Mouse (Mus musculus) liver, postnatal 0 days (tissue): ENCODE measurements around the gene Ppib. TPM values are rescaled to one million over a fixed set of nuclear protein-coding genes. Genes with fewer than 3 reads are reported as not detected.

Experiments
- ATAC-seq: fragments of 200-750 bp; cut with Nextera tagmentation; 2 replicates; pipeline ENCODE4 v1.8.0; 2017; ENCODE audit warnings: mild to moderate bottlenecking, moderate library complexity
- DNase-seq: peaks from one replicate; pipeline ENCODE4 v3.0.0-alpha.2; 2016
- H3K27ac ChIP-seq: fragments of 300-500 bp; sonication (generic); 2 replicates; pipeline ENCODE4 v1.5.1; 2014; ENCODE audit warnings: antibody characterized with exemption, moderate library complexity, mild to moderate bottlenecking, low read depth
- H3K27me3 ChIP-seq: fragments of 300-500 bp; sonication (generic); 2 replicates; pipeline ENCODE4 v1.6.1; 2014; ENCODE audit warnings: low read length, control low read depth, mixed read lengths; ENCODE audit not compliant: insufficient read depth
- H3K36me3 ChIP-seq: fragments of 300-500 bp; sonication (generic); replicated peaks from 2 replicates; pipeline ENCODE4 v1.6.1; 2014; ENCODE audit warnings: mild to moderate bottlenecking, control low read depth, low read length, moderate library complexity, mixed read lengths; ENCODE audit not compliant: insufficient read depth
- H3K4me1 ChIP-seq: fragments of 300-500 bp; sonication (generic); 2 replicates; pipeline ENCODE4 v1.6.1; 2014; ENCODE audit warnings: antibody characterized with exemption, mild to moderate bottlenecking, control low read depth; ENCODE audit not compliant: insufficient read depth
- H3K4me2 ChIP-seq: fragments of 300-500 bp; sonication (generic); 2 replicates; pipeline ENCODE4 v1.6.1; 2014; ENCODE audit warnings: low read depth, mild to moderate bottlenecking, low read length, moderate library complexity, mixed read lengths
- H3K4me3 ChIP-seq: fragments of 300-500 bp; sonication (generic); 2 replicates; pipeline ENCODE4 v1.5.1; 2014; ENCODE audit warnings: low read depth, low read length
- H3K9ac ChIP-seq: fragments of 300-500 bp; sonication (generic); replicated peaks from 2 replicates; pipeline ENCODE4 v1.6.1; 2014; ENCODE audit warnings: mild to moderate bottlenecking, moderate library complexity
- H3K9me3 ChIP-seq: fragments of 300-500 bp; sonication (generic); 2 replicates; pipeline ENCODE4 v1.6.1; 2016; ENCODE audit warnings: mild to moderate bottlenecking, control low read depth, low read length, mixed read lengths
- CTCF ChIP-seq: sonication (generic); IDR thresholded peaks from 2 replicates; pipeline ENCODE4 v1.5.1; 2016; ENCODE audit warnings: antibody characterized with exemption, low read depth
- EP300 ChIP-seq: IDR thresholded peaks from 2 replicates; pipeline ENCODE4 v1.6.1; 2016; ENCODE audit warnings: antibody characterized with exemption, low read depth, mild to moderate bottlenecking
- WGBS: fragments of 180-500 bp; shearing (Covaris S2); extraction: QIAGEN DNeasy Blood & Tissue Kit; methylation state at CpG from one replicate; pipeline ENCODE4 v1.1.7; 2014; ENCODE audit not compliant: insufficient replicate concordance; 5-methylcytosine and 5-hydroxymethylcytosine counted together
- polyA plus RNA-seq: library from polyadenylated mRNA; unstranded; fragments of >200 nt; fragmentation: Nextera tagmentation; extraction: Ambion mirVana; gene quantifications from 2 replicates; pipeline ENCODE4 v1.2.1, GENCODE M21; 2015

The Ppib gene
- polyA plus RNA-seq, 1 experiment from 2014 or later: 376 TPM

DNA sequence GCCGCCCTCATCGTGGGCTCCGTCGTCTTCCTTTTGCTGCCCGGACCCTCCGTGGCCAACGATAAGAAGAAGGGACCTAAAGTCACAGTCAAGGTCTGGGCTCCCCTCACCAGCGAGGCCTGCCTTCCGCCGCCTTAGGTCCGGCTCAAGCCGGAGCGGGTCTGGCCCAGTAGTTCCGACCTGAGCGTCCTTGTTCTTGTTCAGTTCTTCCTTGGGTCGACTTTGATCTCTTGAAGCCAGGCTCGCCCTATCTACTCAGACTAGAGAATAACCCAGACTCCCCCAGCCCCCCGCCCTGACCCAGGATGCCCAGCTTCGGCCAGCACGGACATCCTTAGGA is 256 bp downstream of the Ppib start:
- H3K27me3 ChIP-seq: no peaks in the 10 kb centered on the region
- H3K4me3 ChIP-seq: peak overlapping the region; percentile 82
- H3K9ac ChIP-seq: peak overlapping the region; percentile 84
- ATAC-seq: peak; percentile 66
- peaks cover 26% of the 10 kb centered on the region for H3K36me3 ChIP-seq
- TF ChIP-seq EP300 (no peak), CTCF (no peak)
- WGBS: under 1% methylated on average over 19 of the region's 20 CpGs
- H3K4me2 ChIP-seq: peak overlapping the region; percentile 74
- DNase-seq: no peak
- H3K4me1 ChIP-seq: peaks cover 16% of the 10 kb centered on the region
- H3K27ac ChIP-seq: peak overlapping the region; percentile 75
- no peaks in the 10 kb centered on the region for H3K9me3 ChIP-seq

DNA sequence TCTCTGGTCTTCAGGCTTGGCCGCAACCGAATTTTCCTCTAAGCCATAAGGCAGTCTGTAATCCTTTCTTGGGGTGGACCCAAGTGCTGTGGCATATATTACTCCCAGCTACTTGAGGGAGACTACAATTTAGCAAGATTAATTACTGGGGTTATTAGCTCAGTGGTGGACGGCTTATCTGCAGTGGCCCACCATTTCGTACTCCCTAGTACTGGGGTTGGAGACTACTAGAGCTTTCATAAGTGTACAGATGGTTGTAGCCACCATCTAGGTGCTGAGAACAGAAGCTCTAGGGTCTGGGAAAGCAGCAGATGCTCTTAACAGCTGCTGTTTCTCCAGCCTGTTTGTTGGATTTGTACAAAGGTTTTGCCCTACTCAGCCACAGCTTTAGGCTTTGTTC is 964 bp downstream of the Ppib start:
- no peaks in the 10 kb centered on the region for H3K27me3 ChIP-seq
- peak overlapping the region; percentile 84 for H3K9ac ChIP-seq
- peak overlapping the region; percentile 74 for H3K4me2 ChIP-seq
- no peak for TF ChIP-seq CTCF
- no peak for TF ChIP-seq EP300
- no peak for ATAC-seq
- 24% methylated on average over 4 of the region's 4 CpGs for WGBS
- peaks cover 33% of the 10 kb centered on the region for H3K36me3 ChIP-seq
- no peaks in the 10 kb centered on the region for H3K9me3 ChIP-seq
- DNase-seq: no peak
- H3K27ac ChIP-seq: peak overlapping the region; percentile 75
- H3K4me3 ChIP-seq: peak overlapping the region; percentile 82
- peaks cover 16% of the 10 kb centered on the region for H3K4me1 ChIP-seq

DNA sequence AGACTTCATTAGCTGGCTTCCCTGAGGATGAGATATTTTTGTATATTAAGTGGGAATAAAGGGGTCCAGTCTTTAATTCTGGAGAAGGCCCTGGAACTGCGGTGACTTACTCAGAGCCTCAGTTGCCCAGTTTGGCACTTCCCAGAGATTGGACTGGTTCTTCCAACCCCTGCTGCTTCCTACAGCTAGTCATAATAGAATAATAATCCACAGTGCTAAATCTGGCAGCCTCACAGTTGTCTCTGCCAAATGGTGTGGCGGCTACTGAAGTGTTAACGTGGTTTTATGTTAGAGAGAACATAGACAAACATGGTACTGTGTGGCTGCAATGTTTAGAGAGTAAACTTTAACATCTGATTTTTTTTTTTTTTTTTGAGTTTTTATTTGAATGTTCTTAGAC is 1.6 kb downstream of the Ppib start:
- H3K4me3 ChIP-seq: peak overlapping the region; percentile 82; the same call in 1 of the 2 replicates
- ATAC-seq: no peak
- TF ChIP-seq EP300 (no peak), CTCF (no peak)
- H3K4me2 ChIP-seq: peak overlapping the region; percentile 74
- H3K36me3 ChIP-seq: peaks cover 40% of the 10 kb centered on the region
- H3K27ac ChIP-seq: no peak overlapping the region
- peaks cover 16% of the 10 kb centered on the region for H3K4me1 ChIP-seq
- DNase-seq: no peak
- no peaks in the 10 kb centered on the region for H3K9me3 ChIP-seq
- H3K27me3 ChIP-seq: no peaks in the 10 kb centered on the region
- WGBS: 77% methylated on average over 3 of the region's 3 CpGs
- peak overlapping the region; percentile 84 for H3K9ac ChIP-seq

DNA sequence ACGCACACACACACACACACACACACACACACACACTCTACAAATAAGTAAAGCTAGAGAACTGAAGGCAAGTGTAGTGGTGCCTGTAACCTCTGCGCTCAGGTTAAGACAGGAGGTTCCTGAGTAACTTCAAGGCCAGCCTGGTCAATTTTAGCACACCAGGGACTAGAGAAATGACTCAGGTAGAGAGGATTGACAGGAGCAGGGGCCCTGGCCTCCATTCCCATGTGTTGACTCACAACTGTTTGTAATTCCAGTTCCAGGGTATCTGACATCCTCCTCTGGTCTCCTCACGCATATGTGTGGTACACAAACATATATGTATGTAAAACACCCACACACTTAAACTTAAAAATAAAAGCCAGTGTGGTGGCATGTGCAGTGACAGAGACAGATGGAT is 3.4 kb downstream of the Ppib start:
- H3K4me3 ChIP-seq: no peak overlapping the region

DNA sequence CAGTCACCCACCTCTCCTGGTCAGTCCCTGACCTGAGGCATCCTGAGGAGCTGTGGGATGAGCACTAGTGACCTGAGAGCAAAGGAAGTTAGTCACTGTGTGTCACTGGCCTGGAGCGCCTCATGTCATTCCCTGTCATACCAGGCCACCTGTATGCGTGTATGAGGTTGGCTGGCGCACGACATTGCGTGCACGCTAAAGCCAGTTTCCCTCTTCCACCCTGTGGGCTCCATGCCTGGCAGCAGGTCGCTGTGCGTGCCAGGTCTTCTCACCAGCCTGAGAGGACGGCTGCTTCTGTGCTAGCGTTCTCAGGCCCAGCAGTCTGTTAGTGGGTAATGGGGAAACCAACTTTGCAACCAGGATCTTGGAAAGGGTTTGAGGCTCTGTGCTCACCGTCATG is 4.3 kb downstream of the Ppib start:
- no peak overlapping the region for H3K9ac ChIP-seq
- no peak overlapping the region for H3K27ac ChIP-seq
- H3K4me1 ChIP-seq: peaks cover 13% of the 10 kb centered on the region
- WGBS: 91% methylated on average over 11 of the region's 11 CpGs
- H3K4me3 ChIP-seq: no peak overlapping the region
- DNase-seq (no peak), ATAC-seq (no peak)
- H3K27me3 ChIP-seq: peaks cover 10% of the 10 kb centered on the region; the same call in 1 of the 2 replicates
- TF ChIP-seq CTCF (no peak), EP300 (no peak)
- H3K9me3 ChIP-seq: no peaks in the 10 kb centered on the region
- H3K4me2 ChIP-seq: no peak overlapping the region
- peaks cover 51% of the 10 kb centered on the region for H3K36me3 ChIP-seq

More for the DNA sequence above, 3.4 kb downstream of the Ppib start:
- no peak for ATAC-seq
- H3K27ac ChIP-seq: no peak overlapping the region
- peaks cover 16% of the 10 kb centered on the region for H3K4me1 ChIP-seq
- H3K27me3 ChIP-seq: peaks cover 3% of the 10 kb centered on the region; the same call in 1 of the 2 replicates
- 87% methylated on average over 3 of the region's 3 CpGs for WGBS
- DNase-seq: no peak
- H3K4me2 ChIP-seq: no peak overlapping the region
- H3K9ac ChIP-seq: no peak overlapping the region
- TF ChIP-seq CTCF (no peak), EP300 (no peak)
- H3K36me3 ChIP-seq: peaks cover 51% of the 10 kb centered on the region
- no peaks in the 10 kb centered on the region for H3K9me3 ChIP-seq

DNA sequence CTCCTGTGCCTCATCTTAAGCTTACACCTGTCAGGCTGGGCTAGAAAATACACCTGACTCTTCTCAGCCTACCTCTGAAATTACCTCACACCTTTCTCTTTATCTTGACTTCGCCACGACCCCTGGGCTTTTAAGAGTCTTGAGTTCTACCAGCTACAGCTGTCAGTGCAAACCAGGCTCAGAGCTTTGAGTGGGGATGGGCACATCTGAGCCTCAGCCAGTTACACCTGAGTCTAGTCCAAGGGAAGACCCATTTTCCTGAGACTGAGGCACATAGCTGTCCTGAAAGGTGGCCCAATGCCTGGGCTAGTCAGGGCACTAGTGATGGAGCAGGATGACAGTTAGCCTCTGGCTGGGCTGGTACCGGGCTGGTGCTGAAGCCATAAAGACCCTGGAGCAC is 6.8 kb downstream of the Ppib start:
- peaks cover 51% of the 10 kb centered on the region for H3K36me3 ChIP-seq
- H3K27ac ChIP-seq: no peak overlapping the region
- H3K9me3 ChIP-seq: no peaks in the 10 kb centered on the region
- peaks cover 12% of the 10 kb centered on the region for H3K27me3 ChIP-seq
- peaks cover 17% of the 10 kb centered on the region for H3K4me1 ChIP-seq
- WGBS: 82% methylated on average over 3 of the region's 3 CpGs
- TF ChIP-seq CTCF (no peak), EP300 (no peak)
- H3K9ac ChIP-seq: no peak overlapping the region
- no peak overlapping the region for H3K4me2 ChIP-seq
- ATAC-seq: no peak
- no peak overlapping the region for H3K4me3 ChIP-seq
- no peak for DNase-seq

DNA sequence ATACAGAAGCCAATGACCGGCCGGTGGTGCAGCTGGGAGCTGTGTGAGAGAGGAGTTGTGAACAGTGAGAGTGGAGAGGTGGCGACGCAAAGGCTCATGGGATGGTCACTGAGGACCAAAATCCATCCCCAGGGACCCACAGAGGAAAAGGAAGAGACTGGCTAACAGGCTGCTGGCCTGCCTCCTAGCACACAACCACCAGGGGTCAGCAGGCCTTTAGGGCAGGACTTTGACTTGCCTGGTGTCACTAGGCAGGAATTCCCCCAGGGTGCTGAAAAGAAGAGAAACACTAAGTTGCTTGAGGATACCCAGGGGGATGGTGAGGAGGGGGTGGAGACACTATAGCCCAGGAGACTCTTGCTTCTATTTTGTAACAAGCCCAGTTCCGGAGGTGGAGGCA is 7.5 kb downstream of the Ppib start:
- 44% methylated on average over 5 of the region's 5 CpGs for WGBS
- DNase-seq: peak; percentile 74
- TF ChIP-seq EP300 (no peak), CTCF (peak; percentile 91)
- Histone ChIP-seq H3K9ac (peak overlapping the region; percentile 81; the same call in 1 of the 2 replicates), H3K4me1 (peaks cover 17% of the 10 kb centered on the region), H3K27me3 (peaks cover 12% of the 10 kb centered on the region), H3K27ac (no peak overlapping the region), H3K4me3 (peak overlapping the region; percentile 80), H3K9me3 (no peaks in the 10 kb centered on the region), H3K4me2 (peak overlapping the region; percentile 90), H3K36me3 (peaks cover 47% of the 10 kb centered on the region)
- ATAC-seq: no peak
